Mouse (Mus musculus) hematopoietic stem cell, adult 5-6 weeks (primary cell): ENCODE data around the gene Lypd4. TPM values are rescaled to one million over a fixed set of nuclear protein-coding genes. Genes with fewer than 3 reads are reported as not detected.
A peak's percentile ranks its signal among the peaks of the same experiment; 100 is the strongest.
"Not testable (repeated sequence)": the region's sequence is repeated elsewhere in the genome, so short reads cannot be mapped to it uniquely, and the experiment has no call there.

ENCODE experiments used
- ATAC-seq, 2 experiments: fragments of 125-278 bp in 1 of 2; replicated peaks in 1 of 2; 2 replicates each; pipeline ENCODE4 v1.8.0; 2016 to 2017; ENCODE audit warnings: inconsistent platforms in 2 of 2, mild to moderate bottlenecking in 2 of 2, moderate number of reproducible peaks in 2 of 2, low read depth in 1 of 2, moderate TSS enrichment in 1 of 2; ENCODE audit not compliant: low FRiP score in 2 of 2, poor library complexity in 2 of 2, severe bottlenecking in 2 of 2, insufficient read depth in 1 of 2, low TSS enrichment in 1 of 2
- total RNA-seq: library from RNA; stranded (forward); fragments of 172-1452, 232-1000 nt; gene quantifications from 2 replicates; pipeline ENCODE4 v1.2.3, GENCODE M21; 2017

The Lypd4 gene
- not detected in 2 replicates for total RNA-seq

- no peak for ATAC-seq
These were observed at the start of gene Lypd4, which contains the start of gene Dmrtc2 for GRCm38 (mm10) chr7:24869532-24870165. Lypd4 (minus strand) TSS chr7:24869941. Dmrtc2 (plus strand) TSS chr7:24870057.

DNA sequence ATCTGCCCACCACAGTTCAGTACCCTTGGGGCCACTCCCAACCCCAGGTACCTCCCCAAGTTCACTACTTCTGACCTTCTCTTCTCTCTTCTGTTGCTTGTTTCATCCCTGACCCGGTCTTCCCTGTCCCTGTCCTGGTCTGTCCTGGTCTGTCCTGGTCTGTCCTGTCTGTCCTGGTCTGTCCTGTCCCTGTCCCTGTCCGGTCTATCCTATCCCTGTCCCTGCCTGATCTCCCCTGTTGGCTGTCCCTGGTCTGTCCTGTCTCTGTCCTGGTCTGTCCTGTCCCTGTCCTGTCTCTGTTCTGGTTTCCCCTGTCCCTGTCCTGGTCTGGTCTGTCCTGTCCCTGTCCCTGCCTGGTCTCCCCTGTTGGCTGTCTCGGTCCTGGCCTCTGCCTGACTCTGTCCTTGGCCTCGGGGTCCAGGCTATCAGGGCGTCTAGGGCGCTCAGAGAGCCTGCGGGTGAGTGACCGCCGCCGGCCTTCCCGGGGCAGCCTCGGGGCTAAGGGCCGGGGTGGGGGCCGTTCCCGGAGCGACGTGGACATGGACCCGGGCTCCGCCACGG lies 49.1 kb upstream of the Lypd4 start:
- no peak for ATAC-seq

- no peak for ATAC-seq
These were observed 42.7 kb upstream of the Lypd4 start for GRCm38 (mm10) chr7:24912480-24912879.

GRCm38 (mm10) chr7:24907211-24907748 lies 37.5 kb upstream of the Lypd4 start:
- peak; percentile 22 to 23 for ATAC-seq

DNA sequence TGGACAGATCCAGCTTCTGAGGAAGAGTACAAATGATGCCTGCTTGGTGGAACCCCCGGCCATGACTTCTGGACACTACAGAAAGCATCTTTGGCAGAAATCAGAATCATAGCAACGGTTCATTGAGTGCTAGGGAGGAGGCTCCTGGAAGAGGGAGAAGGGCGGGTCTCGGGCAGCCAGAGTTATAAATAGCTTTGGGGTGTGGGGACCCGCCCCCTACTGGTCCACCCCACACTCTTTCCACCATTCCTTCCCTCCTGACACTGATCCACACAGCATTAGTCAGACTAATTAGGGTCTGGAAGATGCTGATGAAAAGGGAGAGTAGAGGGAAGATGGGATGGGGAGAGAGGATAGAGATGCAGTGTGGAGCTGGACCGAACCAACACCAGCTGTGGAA lies 36.8 kb upstream of the Lypd4 start:
- ATAC-seq: no peak

DNA sequence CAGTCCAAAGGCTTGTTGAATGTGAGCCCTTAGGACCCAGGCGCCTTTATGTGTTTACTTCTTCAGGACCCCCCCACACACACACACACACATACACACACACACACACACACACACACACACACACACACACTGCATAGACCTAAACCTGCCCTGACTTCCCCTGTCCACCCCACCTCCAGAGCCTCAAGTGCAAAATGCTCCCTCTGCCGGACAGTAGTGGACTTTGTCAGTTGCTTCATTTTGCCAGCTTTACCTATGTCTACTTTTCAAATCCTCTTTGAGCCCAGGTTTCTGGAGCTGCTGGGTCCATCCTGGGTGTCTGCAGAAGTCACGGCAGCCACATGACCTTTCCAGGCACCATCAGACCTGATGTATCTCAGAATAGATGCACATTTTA lies 35.2 kb upstream of the Lypd4 start:
- peak in 1 of 2 experiments; percentile 24; a peak in 1 of 4 replicates for ATAC-seq

GRCm38 (mm10) chr7:24904070-24904483 lies 34.3 kb upstream of the Lypd4 start:
- ATAC-seq: peak; percentile 81 to 87

GRCm38 (mm10) chr7:24903444-24903825 lies 33.7 kb upstream of the Lypd4 start:
- no peak for ATAC-seq

GRCm38 (mm10) chr7:24902630-24903443 lies 33.1 kb upstream of the Lypd4 start, which contains the start of gene Arhgef1:
Arhgef1 (plus strand) TSS chr7:24902912.
- peak in 1 of 2 experiments; percentile 15; a peak in 1 of 4 replicates for ATAC-seq

DNA sequence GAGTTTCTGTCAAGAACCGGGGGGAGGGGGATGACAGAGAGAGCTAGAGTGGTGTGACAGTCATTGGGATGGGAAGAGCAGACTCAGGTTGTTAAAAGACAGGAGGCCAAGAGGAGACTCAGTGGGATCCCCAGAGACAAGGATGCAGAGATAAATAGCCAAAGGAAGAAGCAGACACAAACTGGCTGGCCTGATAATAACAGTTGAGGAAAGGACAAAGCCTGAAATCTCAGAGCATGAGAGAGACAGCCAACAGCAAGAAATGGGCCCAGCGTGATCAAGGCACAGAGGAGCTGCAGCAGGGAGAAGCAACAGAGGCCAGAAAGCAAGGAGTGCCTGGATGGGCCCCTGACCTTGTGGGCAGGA lies 32.5 kb upstream of the Lypd4 start:
- no peak for ATAC-seq

GRCm38 (mm10) chr7:24901842-24902241 lies 32.1 kb upstream of the Lypd4 start:
- no peak for ATAC-seq

DNA sequence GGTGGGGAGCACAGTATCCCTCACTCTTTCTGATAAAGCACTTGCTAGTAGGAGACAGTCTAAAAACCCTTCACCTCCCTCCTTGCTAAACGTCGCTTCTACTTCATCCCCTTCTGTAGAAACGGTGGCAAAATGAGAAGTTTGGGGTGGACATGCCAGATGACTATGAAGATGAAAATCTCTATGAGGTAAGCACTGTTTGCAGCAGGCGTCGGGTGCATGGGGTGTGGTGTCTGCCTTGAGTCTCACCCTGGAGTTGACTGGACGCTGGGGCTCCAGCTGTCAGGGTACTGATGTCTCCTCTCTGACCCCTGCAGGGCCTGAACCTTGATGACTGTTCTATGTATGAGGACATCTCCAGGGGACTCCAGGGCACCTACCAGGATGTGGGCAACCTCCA lies 31.4 kb upstream of the Lypd4 start:
- no peak for ATAC-seq

DNA sequence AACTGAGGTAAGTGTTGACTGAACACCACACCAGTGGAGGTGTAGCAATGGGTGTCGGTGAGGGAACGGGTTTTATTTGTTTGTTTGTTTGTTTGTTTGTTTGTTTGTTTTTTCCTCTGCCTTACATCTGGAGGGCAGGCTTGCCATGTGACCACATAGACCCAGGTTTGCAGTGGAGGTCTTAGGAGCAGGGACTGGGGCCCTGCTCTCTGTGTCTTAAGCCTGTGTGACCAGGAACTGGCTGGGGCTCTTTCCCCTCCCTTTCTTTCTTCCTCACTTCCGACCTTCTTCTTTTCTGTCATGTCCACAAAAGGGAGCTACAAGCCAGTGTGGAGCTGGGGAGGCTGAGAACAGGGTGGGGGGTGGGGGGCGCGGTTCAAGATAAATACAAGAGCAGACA lies 28.2 kb upstream of the Lypd4 start:
- ATAC-seq: no peak

GRCm38 (mm10) chr7:24897224-24897623 lies 27.5 kb upstream of the Lypd4 start, which contains the start of gene Cd79a:
Cd79a (plus strand) TSS chr7:24897381.
- ATAC-seq: no peak

DNA sequence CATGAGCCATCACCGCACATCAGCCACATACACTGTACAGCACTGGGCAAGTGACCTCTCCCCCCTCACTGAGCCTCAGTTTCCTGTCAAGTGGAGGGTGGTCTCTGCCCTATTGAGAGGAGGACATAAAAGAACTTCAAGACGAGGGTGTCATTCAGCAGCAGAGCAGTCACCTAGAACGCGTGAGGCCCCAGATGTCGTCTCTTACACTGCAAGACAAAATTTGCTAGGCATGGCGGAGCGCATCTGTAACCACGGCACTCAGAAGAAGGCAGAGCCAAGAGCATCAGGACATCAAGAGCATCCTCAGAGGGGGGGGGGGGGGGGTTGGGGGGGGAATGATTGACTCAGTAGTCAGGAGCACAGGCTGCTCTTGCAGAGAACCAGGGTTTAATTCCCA lies 26.5 kb upstream of the Lypd4 start:
- no peak for ATAC-seq

DNA sequence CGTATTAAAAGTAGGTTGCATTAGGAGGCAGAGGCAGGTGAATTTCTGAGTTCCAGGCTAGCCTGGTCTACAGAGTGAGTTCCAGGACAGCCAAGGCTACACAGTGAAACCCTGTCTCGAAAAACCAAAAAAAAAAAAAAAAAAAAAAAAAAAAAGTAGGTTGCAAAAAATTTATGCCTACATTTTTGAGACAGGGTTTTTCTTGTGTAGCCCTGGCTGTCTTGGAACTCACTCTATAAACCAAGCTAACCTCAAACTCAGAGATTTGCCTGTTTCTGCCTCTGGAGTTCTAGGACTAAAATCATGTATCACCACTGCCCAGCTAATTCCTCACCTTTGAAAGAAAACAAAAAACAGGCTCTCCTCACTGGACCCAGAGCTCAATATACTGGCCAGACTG lies 26.0 kb upstream of the Lypd4 start:
- ATAC-seq: not testable (repeated sequence)

- ATAC-seq: no peak
These were observed 22.4 kb upstream of the Lypd4 start for GRCm38 (mm10) chr7:24892125-24892583.
